Mouse (Mus musculus): Measurements from ENCODE around the gene Daglb.

GRCm38 (mm10) chr5:143501649-143502048 is 37.3 kb downstream of the Daglb start:
- TF ChIP-seq CTCF (IDR thresholded peaks at IDR 0.05; ENCODE audit: control insufficient read depth, insufficient read depth, insufficient replicate concordance, low read depth, low read length), result no peak
- TF ChIP-seq POLR2A (IDR thresholded peaks at IDR 0.05; ENCODE audit: control insufficient read depth, low read depth, low read length), result no peak
